Mouse (Mus musculus) Muller cell, postnatal 12 days (primary cell): ENCODE measurements at regions not wholly inside any gene's neighbourhood (a gene's known extent, or its start where the extent isn't known, plus 50 kb on each side); places are given as distances from the start of the nearest gene placed in this dataset.

Source experiments
- DNase-seq: peaks from one replicate; pipeline ENCODE4 v3.0.0-alpha.2; 2015; ENCODE audit errors: inconsistent ontology term

GRCm38 (mm10) chr5:69877100-69877499, 285.0 kb upstream of the Gnpda2 start:
- DNase-seq, result no peak

GRCm38 (mm10) chr5:69863027-69863426, 270.9 kb upstream of the Gnpda2 start:
- DNase-seq, result no peak

GRCm38 (mm10) chr5:69844809-69845208, 252.7 kb upstream of the Gnpda2 start:
- DNase-seq, result peak; percentile 14

GRCm38 (mm10) chr5:69837947-69838710, 246.0 kb upstream of the Gnpda2 start:
- no peak for DNase-seq

GRCm38 (mm10) chr5:69836356-69836755, 244.2 kb upstream of the Gnpda2 start:
- DNase-seq, result no peak

GRCm38 (mm10) chr5:69835162-69835561, 243.0 kb upstream of the Gnpda2 start:
- DNase-seq, result no peak

GRCm38 (mm10) chr5:69817778-69818177, 225.6 kb upstream of the Gnpda2 start:
- no peak for DNase-seq

- no peak for DNase-seq
Observed at GRCm38 (mm10) chr5:69817035-69817434, 224.9 kb upstream of the Gnpda2 start.

GRCm38 (mm10) chr5:69815356-69815755, 223.2 kb upstream of the Gnpda2 start:
- DNase-seq, result no peak

GRCm38 (mm10) chr5:69802612-69803011, 210.5 kb upstream of the Gnpda2 start:
- no peak for DNase-seq

GRCm38 (mm10) chr5:69802101-69802500, 210.0 kb upstream of the Gnpda2 start:
- DNase-seq, result no peak

- no peak for DNase-seq
Observed at GRCm38 (mm10) chr5:69795316-69795715, 203.2 kb upstream of the Gnpda2 start.

GRCm38 (mm10) chr5:69794641-69795040, 202.5 kb upstream of the Gnpda2 start:
- no peak for DNase-seq

GRCm38 (mm10) chr5:69756769-69757485, 164.8 kb upstream of the Gnpda2 start:
- no peak for DNase-seq

- no peak for DNase-seq
Observed at GRCm38 (mm10) chr5:69756360-69756759, 164.2 kb upstream of the Gnpda2 start.

- no peak for DNase-seq
Observed at GRCm38 (mm10) chr5:69740511-69740910, 148.4 kb upstream of the Gnpda2 start.

- DNase-seq, result no peak
Observed at GRCm38 (mm10) chr5:69721351-69722006, 129.3 kb upstream of the Gnpda2 start.

- no peak for DNase-seq
Observed at GRCm38 (mm10) chr5:69716087-69716486, 123.9 kb upstream of the Gnpda2 start.

GRCm38 (mm10) chr5:69707099-69707498, 115.0 kb upstream of the Gnpda2 start:
- DNase-seq, result peak; percentile 78

GRCm38 (mm10) chr5:69705168-69705532, 113.0 kb upstream of the Gnpda2 start:
- no peak for DNase-seq

- DNase-seq, result peak; percentile 33
Observed at GRCm38 (mm10) chr5:69704261-69705167, 112.4 kb upstream of the Gnpda2 start.

GRCm38 (mm10) chr5:69678770-69679169, 86.6 kb upstream of the Gnpda2 start:
- DNase-seq, result no peak
